Comparison of ENCODE assay signal across 18 mouse cellular contexts in the genomic region with DNA sequence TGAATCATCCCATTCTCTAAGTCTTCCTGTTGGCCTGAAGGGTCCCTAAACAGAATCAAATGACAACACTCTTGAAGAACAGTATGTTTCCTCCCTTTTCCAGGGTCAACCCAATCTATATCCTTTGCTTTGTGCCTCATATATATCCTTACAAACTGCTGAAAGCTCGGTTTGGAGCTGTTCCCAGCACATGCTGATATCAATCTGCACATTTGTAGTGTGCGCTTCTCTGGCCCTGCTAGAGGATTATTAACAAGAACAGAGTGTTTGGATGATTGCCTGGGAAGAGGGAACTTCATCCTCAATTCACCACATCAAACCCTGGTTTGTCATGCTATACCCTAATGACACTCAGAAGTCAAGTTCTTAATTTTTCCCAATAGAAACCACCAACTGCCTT.
DNase-seq lines count a peak whose midpoint lies in the region; ATAC-seq and TF ChIP-seq lines count a peak whose summit lies in the region.
"Had no signal": no experiment of that assay in that cellular context is flagged by ENCODE, and none has a peak within 500 bp of the region (broad histone marks: within the 10 kb centered on the region; RNA-seq: fewer than 3 reads in every experiment).

No protein-coding gene starts in this region.

- TF ChIP-seq CTCF in brain, embryonic 14.5 days (IDR thresholded peaks at IDR 0.05; ENCODE audit: borderline replicate concordance, extremely low read depth, insufficient read depth, insufficient read length), result no peak

- no peak overlapping the region for H3K4me2 ChIP-seq in embryonic facial prominence, embryonic 14.5 days (ENCODE audit: low read depth, low read length)
- no peak overlapping the region for H3K4me2 ChIP-seq in limb, embryonic 14.5 days (replicated peaks; ENCODE audit: low read depth, low read length, severe bottlenecking)
- H3K4me2 ChIP-seq: heart, embryonic 11.5 days; limb, embryonic 12.5 days; liver, embryonic 15.5 days had no signal

- no peaks in the 10 kb centered on the region for H3K4me1 ChIP-seq in embryonic facial prominence, embryonic 14.5 days (ENCODE audit: control insufficient read depth, insufficient read depth, low read length)
- no peaks in the 10 kb centered on the region for H3K4me1 ChIP-seq in embryonic facial prominence, embryonic 10.5 days
- no peaks in the 10 kb centered on the region for H3K4me1 ChIP-seq in limb, embryonic 14.5 days (ENCODE audit: control insufficient read depth, insufficient read depth, low read length)
- H3K4me1 ChIP-seq in limb, embryonic 10.5 days, result no peaks in the 10 kb centered on the region
- H3K4me1 ChIP-seq: limb, embryonic 12.5 days; liver, embryonic 15.5 days had no signal

- no peak overlapping the region for H3K9ac ChIP-seq in embryonic facial prominence, embryonic 14.5 days (ENCODE audit: low read depth, low read length)
- H3K9ac ChIP-seq in limb, embryonic 14.5 days (ENCODE audit: low read depth, low read length, severe bottlenecking), result no peak overlapping the region
- H3K9ac ChIP-seq: limb, embryonic 12.5 days; liver, embryonic 15.5 days had no signal

- no peak for TF ChIP-seq POLR2A in limb, embryonic 14.5 days (IDR thresholded peaks at IDR 0.05; ENCODE audit: borderline replicate concordance, extremely low read depth, insufficient read depth, insufficient read length)
- TF ChIP-seq POLR2A in brain, embryonic 14.5 days (IDR thresholded peaks at IDR 0.05; ENCODE audit: borderline replicate concordance, extremely low read depth, insufficient read depth, insufficient read length, poor library complexity, severe bottlenecking), result no peak

- H3K27ac ChIP-seq in embryonic facial prominence, embryonic 14.5 days (replicated peaks; ENCODE audit: low read depth, low read length), result no peak overlapping the region
- no peak overlapping the region for H3K27ac ChIP-seq in embryonic facial prominence, embryonic 10.5 days (replicated peaks)
- H3K27ac ChIP-seq in limb, embryonic 14.5 days (replicated peaks; ENCODE audit: low read depth, low read length), result no peak overlapping the region
- H3K27ac ChIP-seq in limb, embryonic 10.5 days, result no peak overlapping the region
- H3K27ac ChIP-seq: limb, embryonic 12.5 days; liver, embryonic 15.5 days; stomach, postnatal 0 days had no signal

- no peaks in the 10 kb centered on the region for H3K9me3 ChIP-seq in embryonic facial prominence, embryonic 14.5 days (ENCODE audit: control insufficient read depth, low read length)
- no peaks in the 10 kb centered on the region for H3K9me3 ChIP-seq in embryonic facial prominence, embryonic 10.5 days
- H3K9me3 ChIP-seq in limb, embryonic 14.5 days (ENCODE audit: control insufficient read depth, low read length), result no peaks in the 10 kb centered on the region
- H3K9me3 ChIP-seq in limb, embryonic 10.5 days (replicated peaks), result no peaks in the 10 kb centered on the region
- H3K9me3 ChIP-seq: limb, embryonic 12.5 days; liver, embryonic 15.5 days had no signal

- DNase-seq in embryonic facial prominence, embryonic 14.5 days (ENCODE audit: low spot score), result peak; percentile 96
- no peak for DNase-seq in embryonic facial prominence, embryonic 10.5 days (ENCODE audit: low spot score)
- peak; percentile 90 for DNase-seq in limb, embryonic 14.5 days (ENCODE audit: low spot score)
- DNase-seq in limb, embryonic 10.5 days (ENCODE audit: low spot score), result no peak
- peak; percentile 61 for DNase-seq in brain, embryonic 14.5 days (ENCODE audit: low read depth)
- DNase-seq in layer of hippocampus, postnatal 14 days (ENCODE audit: low spot score in 2 of 2), result peak; percentile 5 to 51
- DNase-seq in gastrocnemius, postnatal 14 days, result no peak
- DNase-seq: adrenal gland, adult 2 months; gastrocnemius, postnatal 25 days; heart, postnatal 36 days; kidney, adult 8-10 months; lung, postnatal 4 days; midbrain, embryonic 14.5 days; thymus, postnatal 25 days had no signal

- no peak overlapping the region for H3K4me3 ChIP-seq in embryonic facial prominence, embryonic 14.5 days (ENCODE audit: low read depth, low read length)
- no peak overlapping the region for H3K4me3 ChIP-seq in embryonic facial prominence, embryonic 10.5 days
- no peak overlapping the region for H3K4me3 ChIP-seq in limb, embryonic 14.5 days (replicated peaks; ENCODE audit: low read length)
- H3K4me3 ChIP-seq in limb, embryonic 10.5 days, result no peak overlapping the region
- H3K4me3 ChIP-seq: limb, embryonic 12.5 days; liver, embryonic 15.5 days had no signal

- no peaks in the 10 kb centered on the region for H3K36me3 ChIP-seq in embryonic facial prominence, embryonic 14.5 days (ENCODE audit: control insufficient read depth, insufficient read depth, low read length)
- no peaks in the 10 kb centered on the region for H3K36me3 ChIP-seq in embryonic facial prominence, embryonic 10.5 days (replicated peaks)
- no peaks in the 10 kb centered on the region for H3K36me3 ChIP-seq in limb, embryonic 14.5 days (ENCODE audit: control insufficient read depth, insufficient read depth, low read length)
- no peaks in the 10 kb centered on the region for H3K36me3 ChIP-seq in limb, embryonic 10.5 days
- H3K36me3 ChIP-seq: limb, embryonic 12.5 days; liver, embryonic 15.5 days had no signal

- H3K27me3 ChIP-seq in embryonic facial prominence, embryonic 14.5 days (replicated peaks; ENCODE audit: control insufficient read depth, insufficient read depth, low read length), result no peaks in the 10 kb centered on the region
- no peaks in the 10 kb centered on the region for H3K27me3 ChIP-seq in embryonic facial prominence, embryonic 10.5 days (replicated peaks; ENCODE audit: low read depth, poor library complexity, severe bottlenecking)
- H3K27me3 ChIP-seq in limb, embryonic 14.5 days (ENCODE audit: control insufficient read depth, insufficient read depth, low read length), result no peaks in the 10 kb centered on the region
- no peaks in the 10 kb centered on the region for H3K27me3 ChIP-seq in limb, embryonic 10.5 days (ENCODE audit: low read depth, poor library complexity, severe bottlenecking)
- H3K27me3 ChIP-seq: limb, embryonic 12.5 days; liver, embryonic 15.5 days had no signal

- intact Hi-C loops in gastrocnemius, postnatal 14 days (cut with DNase I; ENCODE audit: low total_unique reads), result no loop called here

- ATAC-seq in embryonic facial prominence, embryonic 14.5 days (ENCODE audit: low read depth), result peak; percentile 65
- no peak for ATAC-seq in limb, embryonic 14.5 days (ENCODE audit: low FRiP score, low read depth)

- WGBS in embryonic facial prominence, embryonic 14.5 days, result 25% methylated on average over 2 of the region's 2 CpGs
- 89% methylated on average over 2 of the region's 2 CpGs for WGBS in embryonic facial prominence, embryonic 10.5 days
- 52% methylated on average over 2 of the region's 2 CpGs for WGBS in limb, embryonic 14.5 days
- 89% methylated on average over 2 of the region's 2 CpGs for WGBS in limb, embryonic 10.5 days

Comparison
In these comparisons a context has a peak if more than half of its experiments do, and no peak if none do; other contexts are left out.
1. DNase-seq: peak in embryonic facial prominence, embryonic 14.5 days (single experiment), limb, embryonic 14.5 days (single experiment), brain, embryonic 14.5 days (single experiment) and layer of hippocampus, postnatal 14 days (2 of 2); none in embryonic facial prominence, embryonic 10.5 days (single experiment), limb, embryonic 10.5 days (single experiment) and gastrocnemius, postnatal 14 days (single experiment).